Mouse (Mus musculus) heart, postnatal 0 days (tissue): ENCODE data around the gene Pak6. TPM values are rescaled to one million over a fixed set of nuclear protein-coding genes. Genes with fewer than 3 reads are reported as not detected.

Source experiments
- ATAC-seq: fragments of 200-750 bp; cut with Nextera tagmentation; 2 replicates; pipeline ENCODE4 v1.8.0; 2017; ENCODE audit warnings: low read depth, moderate number of reproducible peaks, moderate library complexity; ENCODE audit not compliant: insufficient read depth
- DNase-seq: peaks from one replicate; pipeline ENCODE4 v3.0.0-alpha.2; 2016; ENCODE audit warnings: low spot score
- H3K27ac ChIP-seq: fragments of 300-500 bp; sonication (generic); 2 replicates; pipeline ENCODE4 v1.5.1; 2014; ENCODE audit warnings: low read depth, mild to moderate bottlenecking
- H3K27me3 ChIP-seq: fragments of 300-500 bp; sonication (generic); 2 replicates; pipeline ENCODE4 v1.6.1; 2014; ENCODE audit warnings: low read length, mixed read lengths; ENCODE audit not compliant: control insufficient read depth, insufficient read depth
- H3K36me3 ChIP-seq: fragments of 300-500 bp; sonication (generic); replicated peaks from 2 replicates; pipeline ENCODE4 v1.6.1; 2014; ENCODE audit warnings: low read length, mixed read lengths; ENCODE audit not compliant: control insufficient read depth, insufficient read depth
- H3K4me1 ChIP-seq: fragments of 300-500 bp; sonication (generic); 2 replicates; pipeline ENCODE4 v1.6.1; 2014; ENCODE audit warnings: antibody characterized with exemption; ENCODE audit not compliant: control insufficient read depth, insufficient read depth
- H3K4me2 ChIP-seq: fragments of 300-500 bp; sonication (generic); 2 replicates; pipeline ENCODE4 v1.6.1; 2014; ENCODE audit warnings: low read depth, mild to moderate bottlenecking, low read length, moderate library complexity
- H3K4me3 ChIP-seq: fragments of 300-500 bp; sonication (generic); 2 replicates; pipeline ENCODE4 v1.5.1; 2014; ENCODE audit warnings: low read depth, low read length
- H3K9ac ChIP-seq: fragments of 300-500 bp; sonication (generic); replicated peaks from 2 replicates; pipeline ENCODE4 v1.6.1; 2014; ENCODE audit warnings: low read depth, low read length, mixed read lengths
- H3K9me3 ChIP-seq: fragments of 300-500 bp; sonication (generic); replicated peaks from 2 replicates; pipeline ENCODE4 v1.6.1; 2016; ENCODE audit warnings: low read length; ENCODE audit not compliant: control insufficient read depth
- CTCF ChIP-seq: IDR thresholded peaks from 2 replicates; pipeline ENCODE4 v1.5.1; 2016; ENCODE audit warnings: antibody characterized with exemption, control low read depth, low read depth
- EP300 ChIP-seq: IDR thresholded peaks from 2 replicates; pipeline ENCODE4 v1.6.1; 2016; ENCODE audit warnings: antibody characterized with exemption, low read depth
- WGBS: fragments of 180-500 bp; shearing (Covaris S2); extraction: QIAGEN DNeasy Blood & Tissue Kit; methylation state at CpG from one replicate; pipeline ENCODE4 v1.1.7; 2014; 5-methylcytosine and 5-hydroxymethylcytosine counted together
- polyA plus RNA-seq: library from polyadenylated mRNA; unstranded; fragments of >200 nt; fragmentation: Nextera tagmentation; extraction: Ambion mirVana; gene quantifications from 2 replicates; pipeline ENCODE4 v1.2.1, GENCODE M21; 2015
- total RNA-seq: library from RNA; depleted of rRNA; stranded (reverse); fragments of >200 nt; gene quantifications from 2 replicates; pipeline ENCODE4 v1.2.3, GENCODE M21; 2014; ENCODE audit warnings: low replicate concordance

Pak6 gene
- total and polyA plus RNA-seq, 2 experiments from 2014 or later = 9.0 to 17.0 TPM

DNA sequence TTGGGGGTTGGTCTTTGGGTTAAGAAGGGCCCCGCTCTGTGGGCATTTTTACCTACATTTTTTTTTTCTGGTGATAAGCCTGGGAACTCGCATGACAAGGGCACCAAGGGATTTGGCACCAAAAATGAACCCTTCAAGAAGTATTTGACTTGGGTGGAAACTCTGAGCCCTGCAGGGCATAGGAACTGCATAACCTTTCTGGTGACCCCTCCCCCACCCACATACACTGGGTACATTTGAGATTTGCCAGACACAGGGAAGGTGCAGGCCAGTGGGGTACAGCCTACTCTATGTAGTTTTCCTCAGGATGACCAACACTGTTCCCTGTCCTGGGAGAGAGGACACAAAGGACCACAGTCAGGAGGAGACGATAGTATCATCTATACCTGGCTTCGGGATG is 2.5 kb downstream of the Pak6 start:
- no peak for TF ChIP-seq CTCF
- TF ChIP-seq EP300 = no peak
- Histone ChIP-seq H3K27me3 (no peaks in the 10 kb centered on the region), H3K4me1 (peaks cover 59% of the 10 kb centered on the region), H3K4me2 (no peak overlapping the region), H3K4me3 (no peak overlapping the region), H3K36me3 (no peaks in the 10 kb centered on the region), H3K27ac (peak overlapping the region; percentile 68), H3K9ac (no peak overlapping the region), H3K9me3 (no peaks in the 10 kb centered on the region)
- no peak for DNase-seq
- WGBS = 81% methylated on average over 4 of the region's 4 CpGs
- ATAC-seq = no peak

- TF ChIP-seq EP300 = no peak
- TF ChIP-seq CTCF = no peak
- H3K9ac ChIP-seq = no peak overlapping the region
- 36% methylated on average over 5 of the region's 5 CpGs for WGBS
- no peak overlapping the region for H3K4me3 ChIP-seq
- ATAC-seq = no peak
- no peaks in the 10 kb centered on the region for H3K36me3 ChIP-seq
- H3K27me3 ChIP-seq = no peaks in the 10 kb centered on the region
- peak overlapping the region; percentile 64 for H3K27ac ChIP-seq
- no peak for DNase-seq
- H3K9me3 ChIP-seq = no peaks in the 10 kb centered on the region
- peaks cover 59% of the 10 kb centered on the region for H3K4me1 ChIP-seq
- no peak overlapping the region for H3K4me2 ChIP-seq
Observed at GRCm38 (mm10) chr2:118667181-118667580, 4.1 kb downstream of the Pak6 start.

GRCm38 (mm10) chr2:118669245-118669644 is 6.1 kb downstream of the Pak6 start:
- peak overlapping the region; percentile 57 for H3K27ac ChIP-seq
- ATAC-seq (no peak), DNase-seq (no peak)
- no peaks in the 10 kb centered on the region for H3K9me3 ChIP-seq
- H3K4me2 ChIP-seq = no peak overlapping the region
- TF ChIP-seq CTCF (no peak), EP300 (no peak)
- H3K27me3 ChIP-seq = peaks cover 3% of the 10 kb centered on the region; the same call in 1 of the 2 replicates
- H3K36me3 ChIP-seq = no peaks in the 10 kb centered on the region
- no peak overlapping the region for H3K9ac ChIP-seq
- peaks cover 50% of the 10 kb centered on the region for H3K4me1 ChIP-seq
- WGBS = 59% methylated on average over 6 of the region's 6 CpGs
- H3K4me3 ChIP-seq = no peak overlapping the region

GRCm38 (mm10) chr2:118669785-118670184 is 6.7 kb downstream of the Pak6 start:
- 16% methylated on average over 2 of the region's 2 CpGs for WGBS
- Histone ChIP-seq H3K4me3 (no peak overlapping the region), H3K9me3 (no peaks in the 10 kb centered on the region), H3K27me3 (peaks cover 3% of the 10 kb centered on the region; the same call in 1 of the 2 replicates), H3K4me1 (peaks cover 45% of the 10 kb centered on the region), H3K4me2 (no peak overlapping the region), H3K9ac (no peak overlapping the region), H3K36me3 (no peaks in the 10 kb centered on the region), H3K27ac (peak overlapping the region; percentile 57)
- ATAC-seq = peak; percentile 73
- TF ChIP-seq EP300 (no peak), CTCF (no peak)
- no peak for DNase-seq

DNA sequence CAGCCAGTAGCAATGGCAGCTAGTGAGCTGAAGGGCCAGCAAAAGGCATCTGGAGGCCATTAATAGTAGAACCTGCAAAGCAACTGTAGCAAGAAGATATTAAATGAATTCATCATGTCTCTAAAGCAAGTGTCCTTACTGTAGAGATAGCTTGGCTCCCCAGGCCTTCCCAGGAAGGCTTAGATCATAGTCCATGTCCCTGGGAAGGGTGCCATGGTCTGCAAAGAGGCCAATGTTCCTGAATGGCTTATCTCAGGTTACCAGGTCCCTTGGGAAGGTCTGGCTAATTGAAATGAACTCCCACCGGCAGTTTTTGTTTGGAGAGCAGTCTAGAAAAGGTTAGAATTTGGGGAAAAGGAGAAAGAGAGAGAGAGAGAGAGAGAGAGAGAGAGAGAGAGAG is 8.6 kb downstream of the Pak6 start:
- ATAC-seq = no peak
- TF ChIP-seq CTCF (no peak), EP300 (no peak)
- Histone ChIP-seq H3K4me3 (no peak overlapping the region), H3K27me3 (peaks cover 20% of the 10 kb centered on the region), H3K27ac (no peak overlapping the region), H3K4me2 (no peak overlapping the region), H3K9me3 (no peaks in the 10 kb centered on the region), H3K9ac (no peak overlapping the region), H3K4me1 (peaks cover 29% of the 10 kb centered on the region), H3K36me3 (no peaks in the 10 kb centered on the region)
- no peak for DNase-seq
- WGBS = 48% methylated on average over 1 of the region's 1 CpGs

DNA sequence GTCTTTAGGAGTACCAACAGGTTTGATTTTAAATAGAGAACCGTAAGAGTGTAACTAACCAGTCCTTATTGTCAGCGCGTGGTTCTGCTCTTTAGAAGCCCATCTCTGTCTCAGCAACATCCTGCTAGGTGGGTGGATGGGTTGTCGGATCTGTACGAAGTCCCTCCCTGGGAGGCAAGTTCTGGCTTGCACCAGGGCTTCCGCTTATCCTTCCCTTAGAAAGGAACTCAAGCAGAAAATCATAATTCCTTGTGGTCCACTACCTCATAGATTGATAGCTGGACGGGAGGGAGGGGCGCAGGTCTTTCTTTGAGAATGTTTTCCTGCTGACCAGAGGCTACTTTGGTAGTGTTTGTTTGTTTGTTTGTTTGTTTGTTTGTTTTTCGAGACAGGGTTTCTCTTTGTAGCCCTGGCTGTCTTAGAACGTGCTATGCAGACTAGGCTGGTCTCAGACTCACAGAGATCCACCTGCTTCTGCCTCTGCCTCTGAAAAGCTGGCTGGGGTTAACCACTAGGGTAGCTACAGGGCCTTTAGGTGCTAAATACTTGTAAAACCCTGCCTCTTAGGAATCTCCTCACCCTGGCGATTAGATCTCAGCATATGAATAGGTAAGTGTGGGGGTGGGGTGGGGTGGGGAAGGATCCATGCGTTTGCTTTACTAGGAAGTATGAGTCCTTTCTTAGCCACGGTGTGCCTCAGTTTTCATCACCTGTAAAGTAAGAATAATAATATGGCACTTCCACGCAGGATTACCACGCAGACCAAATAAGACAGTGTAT is 10.8 kb downstream of the Pak6 start:
- Histone ChIP-seq H3K36me3 (no peaks in the 10 kb centered on the region), H3K27me3 (peaks cover 25% of the 10 kb centered on the region), H3K4me1 (peaks cover 30% of the 10 kb centered on the region), H3K27ac (no peak overlapping the region), H3K9ac (no peak overlapping the region), H3K4me2 (no peak overlapping the region), H3K4me3 (no peak overlapping the region), H3K9me3 (no peaks in the 10 kb centered on the region)
- TF ChIP-seq EP300 (no peak), CTCF (no peak)
- ATAC-seq = no peak
- 49% methylated on average over 15 of the region's 15 CpGs for whole genome bisulfite sequencing
- DNase-seq = no peak
